In the genomic region with DNA sequence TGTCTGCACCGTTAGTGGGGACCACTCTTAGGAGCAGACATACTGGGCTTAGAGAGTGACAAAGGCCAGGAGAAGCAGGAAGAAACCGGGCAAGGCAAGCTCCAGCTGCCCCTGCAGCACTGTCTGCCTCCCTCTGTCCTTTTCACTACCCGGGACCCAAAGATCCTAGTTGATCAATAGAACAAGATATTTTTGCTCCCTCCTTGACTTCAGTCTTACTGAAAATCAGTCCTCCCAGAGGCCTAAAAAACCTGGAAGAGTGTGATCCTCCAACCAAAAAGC, we compare ENCODE assay signal across 15 mouse cellular contexts. TPM values are rescaled to one million over a fixed set of nuclear protein-coding genes. Genes with fewer than 3 reads are reported as not detected.
DNase-seq lines count a peak whose midpoint lies in the region; ATAC-seq and TF ChIP-seq lines count a peak whose summit lies in the region.
"Had no signal": no experiment of that assay in that cellular context is flagged by ENCODE, and none has a peak within 500 bp of the region (broad histone marks: within the 10 kb centered on the region; RNA-seq: fewer than 3 reads in every experiment).

No protein-coding gene starts in this region.

- no peak for ATAC-seq in lung, embryonic 14.5 days (ENCODE audit: insufficient read depth)
- ATAC-seq in midbrain, embryonic 11.5 days (ENCODE audit: low FRiP score) = no peak
- no peak for ATAC-seq in stomach, postnatal 0 days (ENCODE audit: low FRiP score, low TSS enrichment)

- H3K4me2 ChIP-seq in lung, embryonic 14.5 days = 0 out of 2 replicates have a peak overlapping the region, but pooled peaks have one; percentile 20
- H3K4me2 ChIP-seq in midbrain, embryonic 11.5 days = peak overlapping the region; percentile 38
- H3K4me2 ChIP-seq in stomach, postnatal 0 days (replicated peaks; ENCODE audit: low read depth) = no peak overlapping the region
- H3K4me2 ChIP-seq: liver, embryonic 13.5 days had no signal

- no peak for DNase-seq in lung, embryonic 14.5 days
- no peak for DNase-seq in lung, postnatal 14 days
- no peak for DNase-seq in hindbrain, embryonic 10.5 days (ENCODE audit: low spot score)
- peak; percentile 94 for DNase-seq in midbrain, embryonic 11.5 days (ENCODE audit: low spot score, missing footprints)
- DNase-seq in cerebellum, postnatal 36 days = no peak
- no peak for DNase-seq in embryo, embryonic 9.5 days (ENCODE audit: extremely low spot score)
- DNase-seq in stomach, postnatal 0 days (ENCODE audit: low spot score) = no peak
- DNase-seq: adrenal gland, postnatal 10 days; heart, adult 18-20 months; heart, postnatal 36 days; kidney, adult 9 months; liver, embryonic 13.5 days; retina, postnatal 1 day had no signal

- no peak for TF ChIP-seq EP300 in stomach, postnatal 0 days (optimal IDR thresholded peaks at IDR 0.05)

- H3K27me3 ChIP-seq in lung, embryonic 14.5 days (ENCODE audit: insufficient read depth, low read length) = peaks cover 67% of the 10 kb centered on the region
- H3K27me3 ChIP-seq in hindbrain, embryonic 10.5 days (ENCODE audit: insufficient read depth, poor library complexity, severe bottlenecking) = peaks cover 100% of the 10 kb centered on the region
- peaks cover 48% of the 10 kb centered on the region for H3K27me3 ChIP-seq in midbrain, embryonic 11.5 days (ENCODE audit: control insufficient read depth, insufficient read depth, low read length)
- peaks cover 8% of the 10 kb centered on the region; the same call in 1 of the 2 replicates for H3K27me3 ChIP-seq in stomach, postnatal 0 days (ENCODE audit: control insufficient read depth, insufficient read depth, low read length)

- no peak overlapping the region for H3K27ac ChIP-seq in lung, embryonic 14.5 days (ENCODE audit: low read depth)
- peak overlapping the region; percentile 73 for H3K27ac ChIP-seq in hindbrain, embryonic 10.5 days
- no peak overlapping the region for H3K27ac ChIP-seq in midbrain, embryonic 11.5 days (ENCODE audit: low read depth, low read length)
- no peak overlapping the region for H3K27ac ChIP-seq in stomach, postnatal 0 days (replicated peaks)
- H3K27ac ChIP-seq: liver, embryonic 13.5 days; macrophage had no signal

- no peak overlapping the region for H3K9ac ChIP-seq in lung, embryonic 14.5 days
- H3K9ac ChIP-seq in midbrain, embryonic 11.5 days (ENCODE audit: low read length) = peak overlapping the region; percentile 55
- no peak overlapping the region for H3K9ac ChIP-seq in stomach, postnatal 0 days (ENCODE audit: low read length)
- H3K9ac ChIP-seq: liver, embryonic 13.5 days had no signal

- H3K4me3 ChIP-seq in lung, embryonic 14.5 days (ENCODE audit: low read depth, low read length) = no peak overlapping the region
- H3K4me3 ChIP-seq in hindbrain, embryonic 10.5 days = peak overlapping the region; percentile 45
- peak overlapping the region; percentile 13 for H3K4me3 ChIP-seq in midbrain, embryonic 11.5 days (ENCODE audit: low read depth, low read length)
- H3K4me3 ChIP-seq in stomach, postnatal 0 days (ENCODE audit: low read depth, low read length) = no peak overlapping the region
- H3K4me3 ChIP-seq: erythroblast, embryonic 14.5 days; liver, embryonic 13.5 days had no signal

- H3K4me1 ChIP-seq in lung, embryonic 14.5 days (ENCODE audit: insufficient read depth) = no peaks in the 10 kb centered on the region
- peaks cover 33% of the 10 kb centered on the region for H3K4me1 ChIP-seq in hindbrain, embryonic 10.5 days (replicated peaks)
- H3K4me1 ChIP-seq in midbrain, embryonic 11.5 days (ENCODE audit: control insufficient read depth, insufficient read depth, low read length) = peaks cover 42% of the 10 kb centered on the region
- H3K4me1 ChIP-seq in stomach, postnatal 0 days (replicated peaks; ENCODE audit: control insufficient read depth, insufficient read depth) = no peaks in the 10 kb centered on the region
- H3K4me1 ChIP-seq: liver, embryonic 13.5 days had no signal

- no peaks in the 10 kb centered on the region for H3K9me3 ChIP-seq in lung, embryonic 14.5 days (ENCODE audit: low read depth, low read length)
- H3K9me3 ChIP-seq in hindbrain, embryonic 10.5 days = no peaks in the 10 kb centered on the region
- no peaks in the 10 kb centered on the region for H3K9me3 ChIP-seq in midbrain, embryonic 11.5 days (ENCODE audit: control insufficient read depth, low read length)
- H3K9me3 ChIP-seq in stomach, postnatal 0 days (ENCODE audit: control insufficient read depth, low read length) = no peaks in the 10 kb centered on the region
- H3K9me3 ChIP-seq: liver, embryonic 13.5 days had no signal

- no peak for TF ChIP-seq CTCF in lung, embryonic 14.5 days (IDR thresholded peaks at IDR 0.05; ENCODE audit: low read depth)
- no peak for TF ChIP-seq CTCF in stomach, postnatal 0 days (IDR thresholded peaks at IDR 0.05; ENCODE audit: low read depth)

- no peaks in the 10 kb centered on the region for H3K36me3 ChIP-seq in lung, embryonic 14.5 days (ENCODE audit: insufficient read depth)
- no peaks in the 10 kb centered on the region for H3K36me3 ChIP-seq in hindbrain, embryonic 10.5 days
- no peaks in the 10 kb centered on the region for H3K36me3 ChIP-seq in midbrain, embryonic 11.5 days (ENCODE audit: control insufficient read depth, insufficient read depth, low read length)
- H3K36me3 ChIP-seq in stomach, postnatal 0 days (ENCODE audit: control insufficient read depth, insufficient read depth, low read length) = no peaks in the 10 kb centered on the region
- H3K36me3 ChIP-seq: liver, embryonic 13.5 days had no signal

- 16% methylated on average over 3 of the region's 3 CpGs for WGBS in lung, embryonic 14.5 days
- 4% methylated on average over 3 of the region's 3 CpGs for WGBS in hindbrain, embryonic 10.5 days
- 5% methylated on average over 3 of the region's 3 CpGs for WGBS in midbrain, embryonic 11.5 days
- WGBS in stomach, postnatal 0 days = 18% methylated on average over 3 of the region's 3 CpGs

RNA-seq across cellular contexts. Expression of a gene that starts 15.7 kb away (rescaled TPM):
- not detected in 2 replicates for polyA plus RNA-seq in lung, embryonic 14.5 days (2014; fragmentation: Nextera tagmentation; extraction: Ambion mirVana)
- polyA plus RNA-seq in hindbrain, embryonic 10.5 days (2016; fragmentation: Nextera tagmentation; extraction: Ambion mirVana) = 3.2 and 4.0 TPM in 2 replicates
- polyA plus RNA-seq in midbrain, embryonic 11.5 days (2014; fragmentation: Nextera tagmentation; extraction: Ambion mirVana) = 15.1 and 15.9 TPM in 2 replicates
- 0.02 TPM in 1 of 2 replicates, not detected in the other for polyA plus RNA-seq in stomach, postnatal 0 days (2015; fragmentation: Nextera tagmentation; extraction: Ambion mirVana)
- polyA plus RNA-seq: erythroblast, embryonic 14.5 days; liver, embryonic 13.5 days; macrophage had no signal

Comparison
In these comparisons a context has a peak if more than half of its experiments do, and no peak if none do; other contexts are left out.
1. H3K4me3 ChIP-seq: peak in hindbrain, embryonic 10.5 days (single experiment) and midbrain, embryonic 11.5 days (single experiment); none in lung, embryonic 14.5 days (single experiment) and stomach, postnatal 0 days (single experiment).